Mouse (Mus musculus): ENCODE results near the gene Tgif2. TPM values are rescaled to one million over a fixed set of nuclear protein-coding genes. Genes with fewer than 3 reads are reported as not detected.
"Not testable (repeated sequence)": the region's sequence is repeated elsewhere in the genome, so short reads cannot be mapped to it uniquely, and the experiment has no call there.

Gene Tgif2
- polyA plus RNA-seq, 1 experiment, result 12.7 TPM

- peaks cover 5% of the 10 kb centered on the region for H3K36me3 ChIP-seq (ENCODE audit: control insufficient read depth, insufficient read depth, low read length)
Measured at GRCm38 (mm10) chr2:156874760-156875510, 35.1 kb downstream of the Tgif2 start.

GRCm38 (mm10) chr2:156877726-156878125 lies 37.9 kb downstream of the Tgif2 start:
- H3K36me3 ChIP-seq (ENCODE audit: control insufficient read depth, insufficient read depth, low read length), result no peaks in the 10 kb centered on the region; the same call in 1 of the 2 replicates
- TF ChIP-seq CTCF (IDR thresholded peaks at IDR 0.05; ENCODE audit: control insufficient read depth, insufficient read depth, insufficient replicate concordance, low read depth, low read length) (no peak), POLR2A (IDR thresholded peaks at IDR 0.05; ENCODE audit: control insufficient read depth, low read depth, low read length) (no peak)
- no peaks in the 10 kb centered on the region for H3K27me3 ChIP-seq (ENCODE audit: control insufficient read depth, insufficient read depth, low read length)
- H3K4me1 ChIP-seq (ENCODE audit: control insufficient read depth, insufficient read depth, low read length), result no peaks in the 10 kb centered on the region; the same call in 1 of the 2 replicates
- H3K4me3 ChIP-seq (ENCODE audit: control insufficient read depth, low read depth, low read length), result no peak overlapping the region
- H3K27ac ChIP-seq (ENCODE audit: control insufficient read depth, insufficient read depth, low read depth, low read length), result no peak overlapping the region

More at GRCm38 (mm10) chr2:156874760-156875510, 35.1 kb downstream of the Tgif2 start:
- Histone ChIP-seq H3K27ac (ENCODE audit: control insufficient read depth, insufficient read depth, low read depth, low read length) (no peak overlapping the region), H3K4me3 (ENCODE audit: control insufficient read depth, low read depth, low read length) (no peak overlapping the region), H3K27me3 (ENCODE audit: control insufficient read depth, insufficient read depth, low read length) (no peaks in the 10 kb centered on the region), H3K4me1 (ENCODE audit: control insufficient read depth, insufficient read depth, low read length) (no peaks in the 10 kb centered on the region; the same call in 1 of the 2 replicates)
- TF ChIP-seq CTCF (IDR thresholded peaks at IDR 0.05; ENCODE audit: control insufficient read depth, insufficient read depth, insufficient replicate concordance, low read depth, low read length) (no peak), POLR2A (IDR thresholded peaks at IDR 0.05; ENCODE audit: control insufficient read depth, low read depth, low read length) (no peak)

- Histone ChIP-seq H3K27ac (ENCODE audit: control insufficient read depth, insufficient read depth, low read depth, low read length) (no peak overlapping the region), H3K4me3 (ENCODE audit: control insufficient read depth, low read depth, low read length) (no peak overlapping the region), H3K36me3 (ENCODE audit: control insufficient read depth, insufficient read depth, low read length) (no peaks in the 10 kb centered on the region), H3K4me1 (ENCODE audit: control insufficient read depth, insufficient read depth, low read length) (no peaks in the 10 kb centered on the region), H3K27me3 (ENCODE audit: control insufficient read depth, insufficient read depth, low read length) (no peaks in the 10 kb centered on the region)
- TF ChIP-seq CTCF (IDR thresholded peaks at IDR 0.05; ENCODE audit: control insufficient read depth, insufficient read depth, insufficient replicate concordance, low read depth, low read length) (no peak), POLR2A (IDR thresholded peaks at IDR 0.05; ENCODE audit: control insufficient read depth, low read depth, low read length) (no peak)
Measured at GRCm38 (mm10) chr2:156879541-156879940, 39.7 kb downstream of the Tgif2 start.

GRCm38 (mm10) chr2:156882431-156883001 lies 42.7 kb downstream of the Tgif2 start:
- H3K36me3 ChIP-seq (ENCODE audit: control insufficient read depth, insufficient read depth, low read length), result no peaks in the 10 kb centered on the region
- no peaks in the 10 kb centered on the region for H3K27me3 ChIP-seq (ENCODE audit: control insufficient read depth, insufficient read depth, low read length)
- TF ChIP-seq CTCF (IDR thresholded peaks at IDR 0.05; ENCODE audit: control insufficient read depth, insufficient read depth, insufficient replicate concordance, low read depth, low read length) (no peak), POLR2A (IDR thresholded peaks at IDR 0.05; ENCODE audit: control insufficient read depth, low read depth, low read length) (no peak)
- no peak overlapping the region for H3K27ac ChIP-seq (ENCODE audit: control insufficient read depth, insufficient read depth, low read depth, low read length)
- H3K4me1 ChIP-seq (ENCODE audit: control insufficient read depth, insufficient read depth, low read length), result no peaks in the 10 kb centered on the region
- no peak overlapping the region for H3K4me3 ChIP-seq (ENCODE audit: control insufficient read depth, low read depth, low read length)

GRCm38 (mm10) chr2:156884396-156885211 lies 44.8 kb downstream of the Tgif2 start:
- no peaks in the 10 kb centered on the region for H3K36me3 ChIP-seq (ENCODE audit: control insufficient read depth, insufficient read depth, low read length)
- TF ChIP-seq POLR2A (IDR thresholded peaks at IDR 0.05; ENCODE audit: control insufficient read depth, low read depth, low read length) (no peak), CTCF (IDR thresholded peaks at IDR 0.05; ENCODE audit: control insufficient read depth, insufficient read depth, insufficient replicate concordance, low read depth, low read length) (no peak)

GRCm38 (mm10) chr2:156885666-156886065 lies 45.9 kb downstream of the Tgif2 start:
- H3K4me3 ChIP-seq (ENCODE audit: control insufficient read depth, low read depth, low read length); H3K36me3 ChIP-seq (ENCODE audit: control insufficient read depth, insufficient read depth, low read length); H3K27me3 ChIP-seq (ENCODE audit: control insufficient read depth, insufficient read depth, low read length); H3K27ac ChIP-seq (ENCODE audit: control insufficient read depth, insufficient read depth, low read depth, low read length); H3K4me1 ChIP-seq (ENCODE audit: control insufficient read depth, insufficient read depth, low read length): not testable (repeated sequence)

More at GRCm38 (mm10) chr2:156884396-156885211, 44.8 kb downstream of the Tgif2 start:
- H3K4me3 ChIP-seq (ENCODE audit: control insufficient read depth, low read depth, low read length), result no peak overlapping the region
- no peak overlapping the region for H3K27ac ChIP-seq (ENCODE audit: control insufficient read depth, insufficient read depth, low read depth, low read length)
- no peaks in the 10 kb centered on the region for H3K27me3 ChIP-seq (ENCODE audit: control insufficient read depth, insufficient read depth, low read length)
- no peaks in the 10 kb centered on the region for H3K4me1 ChIP-seq (ENCODE audit: control insufficient read depth, insufficient read depth, low read length)

- TF ChIP-seq POLR2A (IDR thresholded peaks at IDR 0.05; ENCODE audit: control insufficient read depth, low read depth, low read length) (no peak), CTCF (IDR thresholded peaks at IDR 0.05; ENCODE audit: control insufficient read depth, insufficient read depth, insufficient replicate concordance, low read depth, low read length) (no peak)
- H3K4me3 ChIP-seq (ENCODE audit: control insufficient read depth, low read depth, low read length), result no peak overlapping the region
- no peaks in the 10 kb centered on the region for H3K27me3 ChIP-seq (ENCODE audit: control insufficient read depth, insufficient read depth, low read length)
- no peaks in the 10 kb centered on the region for H3K36me3 ChIP-seq (ENCODE audit: control insufficient read depth, insufficient read depth, low read length)
- no peak overlapping the region for H3K27ac ChIP-seq (ENCODE audit: control insufficient read depth, insufficient read depth, low read depth, low read length)
- no peaks in the 10 kb centered on the region for H3K4me1 ChIP-seq (ENCODE audit: control insufficient read depth, insufficient read depth, low read length)
Measured at GRCm38 (mm10) chr2:156886084-156886631, 46.4 kb downstream of the Tgif2 start.
